Mouse (Mus musculus) forebrain, embryonic 14.5 days (tissue): ENCODE measurements around the gene Mtmr10. TPM values are rescaled to one million over a fixed set of nuclear protein-coding genes. Genes with fewer than 3 reads are reported as not detected.

Experiments
- ATAC-seq: fragments of 200-750 bp; cut with Nextera tagmentation; 2 replicates; pipeline ENCODE4 v1.8.0; 2017; ENCODE audit warnings: mild to moderate bottlenecking, moderate library complexity
- DNase-seq: peaks from one replicate; pipeline ENCODE4 v3.0.0-alpha.2; 2015; ENCODE audit warnings: low spot score
- H3K27ac ChIP-seq: fragments of 300-500 bp; sonication (generic); 2 replicates; pipeline ENCODE4 v1.5.1; 2014; ENCODE audit warnings: low read depth, mild to moderate bottlenecking, control low read depth, low read length, moderate library complexity
- H3K27me3 ChIP-seq: fragments of 300-500 bp; sonication (generic); replicated peaks from 2 replicates; pipeline ENCODE4 v1.6.1; 2014; ENCODE audit warnings: low read length, control low read depth, mixed read lengths; ENCODE audit not compliant: control insufficient read depth, insufficient read depth
- H3K36me3 ChIP-seq: fragments of 300-500 bp; sonication (generic); 2 replicates; pipeline ENCODE4 v1.6.1; 2014; ENCODE audit warnings: low read length, control low read depth; ENCODE audit not compliant: control insufficient read depth, insufficient read depth
- H3K4me1 ChIP-seq: fragments of 300-500 bp; sonication (generic); 2 replicates; pipeline ENCODE4 v1.6.1; 2014; ENCODE audit warnings: antibody characterized with exemption, low read length, control low read depth; ENCODE audit not compliant: control insufficient read depth, insufficient read depth
- H3K4me2 ChIP-seq: fragments of 300-500 bp; sonication (generic); 2 replicates; pipeline ENCODE4 v1.6.1; 2014; ENCODE audit warnings: mild to moderate bottlenecking, control low read depth, low read length
- H3K4me3 ChIP-seq: fragments of 300-500 bp; sonication (generic); 2 replicates; pipeline ENCODE4 v1.5.1; 2014; ENCODE audit warnings: low read depth, low read length, control low read depth
- H3K9ac ChIP-seq: fragments of 300-500 bp; sonication (generic); 2 replicates; pipeline ENCODE4 v1.6.1; 2014; ENCODE audit warnings: mild to moderate bottlenecking, low read length, control low read depth, moderate library complexity
- H3K9me3 ChIP-seq: fragments of 300-500 bp; sonication (generic); replicated peaks from 2 replicates; pipeline ENCODE4 v1.6.1; 2016; ENCODE audit warnings: low read length, control low read depth, mixed read lengths; ENCODE audit not compliant: control insufficient read depth
- WGBS: fragments of 180-500 bp; shearing (Covaris S2); extraction: QIAGEN DNeasy Blood & Tissue Kit; methylation state at CpG from one replicate; pipeline ENCODE4 v1.1.7; 2014; 5-methylcytosine and 5-hydroxymethylcytosine counted together
- polyA plus RNA-seq: library from polyadenylated mRNA; unstranded; fragments of >200 nt; fragmentation: Nextera tagmentation; extraction: Ambion mirVana; gene quantifications from 2 replicates; pipeline ENCODE4 v1.2.1, GENCODE M21; 2014

Mtmr10 gene
- polyA plus RNA-seq, 1 experiment from 2014 or later, result 8.6 TPM

- H3K27me3 ChIP-seq, result no peaks in the 10 kb centered on the region
- no peak overlapping the region for H3K4me2 ChIP-seq
- ATAC-seq (no peak), DNase-seq (no peak)
- H3K9ac ChIP-seq, result no peak overlapping the region
- H3K9me3 ChIP-seq, result no peaks in the 10 kb centered on the region
- no peaks in the 10 kb centered on the region for H3K36me3 ChIP-seq
- 96% methylated on average over 1 of the region's 1 CpGs for WGBS
- no peaks in the 10 kb centered on the region for H3K4me1 ChIP-seq
- no peak overlapping the region for H3K4me3 ChIP-seq
- no peak overlapping the region for H3K27ac ChIP-seq
Observed at GRCm38 (mm10) chr7:64248352-64248751, 39.1 kb upstream of the Mtmr10 start.

- 83% methylated on average over 4 of the region's 4 CpGs for WGBS
- Histone ChIP-seq H3K9me3 (no peaks in the 10 kb centered on the region), H3K4me3 (no peak overlapping the region), H3K4me1 (no peaks in the 10 kb centered on the region), H3K27ac (no peak overlapping the region), H3K27me3 (no peaks in the 10 kb centered on the region), H3K4me2 (no peak overlapping the region), H3K9ac (no peak overlapping the region), H3K36me3 (no peaks in the 10 kb centered on the region)
- DNase-seq, result no peak
- no peak for ATAC-seq
Observed at GRCm38 (mm10) chr7:64249715-64250114, 37.7 kb upstream of the Mtmr10 start.

GRCm38 (mm10) chr7:64250417-64250816, 37.0 kb upstream of the Mtmr10 start:
- Histone ChIP-seq H3K27me3 (no peaks in the 10 kb centered on the region), H3K36me3 (no peaks in the 10 kb centered on the region), H3K4me2 (no peak overlapping the region), H3K9ac (no peak overlapping the region), H3K9me3 (no peaks in the 10 kb centered on the region), H3K4me1 (no peaks in the 10 kb centered on the region), H3K4me3 (no peak overlapping the region), H3K27ac (no peak overlapping the region)
- DNase-seq (no peak), ATAC-seq (no peak)
- WGBS, result 89% methylated on average over 7 of the region's 7 CpGs

GRCm38 (mm10) chr7:64253736-64254135, 33.7 kb upstream of the Mtmr10 start:
- no peak overlapping the region for H3K4me2 ChIP-seq
- no peaks in the 10 kb centered on the region for H3K27me3 ChIP-seq
- H3K4me3 ChIP-seq, result no peak overlapping the region
- H3K9ac ChIP-seq, result no peak overlapping the region
- H3K9me3 ChIP-seq, result no peaks in the 10 kb centered on the region
- no peaks in the 10 kb centered on the region for H3K36me3 ChIP-seq
- 87% methylated on average over 3 of the region's 3 CpGs for WGBS
- ATAC-seq (no peak), DNase-seq (no peak)
- H3K27ac ChIP-seq, result no peak overlapping the region
- H3K4me1 ChIP-seq, result no peaks in the 10 kb centered on the region

GRCm38 (mm10) chr7:64265502-64266279, 21.8 kb upstream of the Mtmr10 start:
- WGBS, result 88% methylated on average over 13 of the region's 13 CpGs
- H3K36me3 ChIP-seq, result no peaks in the 10 kb centered on the region

GRCm38 (mm10) chr7:64266587-64266986, 20.9 kb upstream of the Mtmr10 start:
- Histone ChIP-seq H3K27ac (no peak overlapping the region), H3K4me1 (no peaks in the 10 kb centered on the region), H3K9ac (no peak overlapping the region), H3K4me2 (no peak overlapping the region), H3K27me3 (no peaks in the 10 kb centered on the region), H3K9me3 (no peaks in the 10 kb centered on the region), H3K36me3 (no peaks in the 10 kb centered on the region), H3K4me3 (no peak overlapping the region)
- no peak for DNase-seq
- 96% methylated on average over 4 of the region's 4 CpGs for WGBS
- ATAC-seq, result no peak

More at GRCm38 (mm10) chr7:64265502-64266279, 21.8 kb upstream of the Mtmr10 start:
- no peak overlapping the region for H3K9ac ChIP-seq
- H3K27me3 ChIP-seq, result no peaks in the 10 kb centered on the region
- no peak overlapping the region for H3K4me2 ChIP-seq
- H3K4me3 ChIP-seq, result no peak overlapping the region
- H3K27ac ChIP-seq, result no peak overlapping the region
- H3K4me1 ChIP-seq, result no peaks in the 10 kb centered on the region
- no peaks in the 10 kb centered on the region for H3K9me3 ChIP-seq
- no peak for DNase-seq
- ATAC-seq, result no peak

- peak; percentile 87 for DNase-seq
- WGBS, result 4% methylated on average over 4 of the region's 4 CpGs
- peak; percentile 94 for ATAC-seq
- Histone ChIP-seq H3K9me3 (no peaks in the 10 kb centered on the region), H3K27ac (no peak overlapping the region), H3K9ac (no peak overlapping the region), H3K4me2 (no peak overlapping the region), H3K4me3 (no peak overlapping the region), H3K4me1 (no peaks in the 10 kb centered on the region), H3K36me3 (no peaks in the 10 kb centered on the region), H3K27me3 (no peaks in the 10 kb centered on the region)
Observed at GRCm38 (mm10) chr7:64271926-64272325, 15.5 kb upstream of the Mtmr10 start.

GRCm38 (mm10) chr7:64275518-64275917, 11.9 kb upstream of the Mtmr10 start:
- Histone ChIP-seq H3K4me2 (no peak overlapping the region), H3K9ac (no peak overlapping the region), H3K36me3 (no peaks in the 10 kb centered on the region), H3K4me3 (no peak overlapping the region), H3K4me1 (no peaks in the 10 kb centered on the region), H3K27ac (no peak overlapping the region), H3K9me3 (no peaks in the 10 kb centered on the region), H3K27me3 (no peaks in the 10 kb centered on the region)
- 60% methylated on average over 4 of the region's 4 CpGs for WGBS
- DNase-seq (peak; percentile 13), ATAC-seq (no peak)

- Histone ChIP-seq H3K4me1 (no peaks in the 10 kb centered on the region), H3K9ac (no peak overlapping the region), H3K9me3 (no peaks in the 10 kb centered on the region), H3K4me2 (no peak overlapping the region), H3K27ac (no peak overlapping the region), H3K27me3 (no peaks in the 10 kb centered on the region), H3K4me3 (no peak overlapping the region), H3K36me3 (no peaks in the 10 kb centered on the region)
- WGBS, result 63% methylated on average over 6 of the region's 6 CpGs
- DNase-seq, result no peak
- no peak for ATAC-seq
Observed at GRCm38 (mm10) chr7:64276921-64277320, 10.5 kb upstream of the Mtmr10 start.
